Mouse (Mus musculus): ENCODE measurements around the gene Tppp3.

Tppp3 gene

GRCm38 (mm10) chr8:105431743-105432515 lies 39.4 kb downstream of the Tppp3 start:
- no peak for DNase-seq (ENCODE audit: low read depth)

- no peak for DNase-seq (ENCODE audit: low read depth)
Measured at GRCm38 (mm10) chr8:105426878-105427277, 44.4 kb downstream of the Tppp3 start.

- DNase-seq (ENCODE audit: low read depth): no peak
Measured at GRCm38 (mm10) chr8:105422006-105422405, 49.3 kb downstream of the Tppp3 start.

GRCm38 (mm10) chr8:105419800-105420199 lies 51.5 kb downstream of the Tppp3 start:
- no peak for DNase-seq (ENCODE audit: low read depth)

- no peak for DNase-seq (ENCODE audit: low read depth)
Measured at GRCm38 (mm10) chr8:105418992-105419391, 52.3 kb downstream of the Tppp3 start.

Measured in naive thymus-derived CD4-positive, alpha-beta T cell, adult 2 months (primary cell).